Mouse (Mus musculus) CH12F3 (cell line): ENCODE data around the gene Uimc1.

Experiments used
- in situ Hi-C: fragments of 300-500 bp; cut with MboI; formaldehyde crosslinking; loops from 2 replicates; pipeline ENCODE4 v1.14.3; 2020; ENCODE audit warnings: low sequenced_read_pairs

The Uimc1 gene

DNA sequence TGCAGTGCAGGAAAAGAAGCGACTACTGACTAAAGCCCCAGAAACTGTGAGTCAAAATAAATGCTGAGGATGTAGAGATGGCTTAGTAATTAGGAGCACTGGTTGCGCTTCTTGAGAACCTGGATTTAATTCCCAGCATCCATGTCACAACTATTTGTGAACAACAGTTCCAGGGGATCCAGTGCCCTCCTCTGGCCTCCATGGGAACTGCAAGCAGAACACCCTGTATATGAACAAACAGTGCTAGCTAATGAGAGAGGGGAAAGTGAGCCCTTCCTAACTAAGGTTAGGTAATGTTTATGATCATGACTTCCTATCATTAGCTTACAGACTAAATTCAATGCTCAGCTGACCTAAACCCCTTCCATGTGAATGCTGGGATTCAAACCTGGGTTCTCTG lies 42.1 kb downstream of the Uimc1 start:
- in situ Hi-C loops: no loop called here

DNA sequence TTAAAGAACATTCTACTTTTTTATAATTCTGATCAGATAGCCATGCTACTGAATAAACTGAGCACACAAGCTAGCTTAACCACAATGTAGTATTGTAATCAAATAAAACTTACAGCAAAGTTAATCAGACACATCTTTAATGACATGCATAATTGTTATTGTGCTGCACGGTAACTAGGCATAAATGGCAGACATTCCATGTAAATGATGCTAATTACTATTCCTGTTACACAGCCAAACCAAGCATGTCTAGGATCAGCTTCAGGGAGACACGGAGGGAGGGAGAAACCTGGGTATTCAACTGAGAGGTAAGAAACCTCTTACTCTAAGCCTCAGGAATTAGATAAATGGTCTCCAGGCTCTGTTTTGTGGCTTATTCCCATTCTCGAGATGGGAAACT lies 52.4 kb downstream of the Uimc1 start:
- in situ Hi-C loops: no loop called here

DNA sequence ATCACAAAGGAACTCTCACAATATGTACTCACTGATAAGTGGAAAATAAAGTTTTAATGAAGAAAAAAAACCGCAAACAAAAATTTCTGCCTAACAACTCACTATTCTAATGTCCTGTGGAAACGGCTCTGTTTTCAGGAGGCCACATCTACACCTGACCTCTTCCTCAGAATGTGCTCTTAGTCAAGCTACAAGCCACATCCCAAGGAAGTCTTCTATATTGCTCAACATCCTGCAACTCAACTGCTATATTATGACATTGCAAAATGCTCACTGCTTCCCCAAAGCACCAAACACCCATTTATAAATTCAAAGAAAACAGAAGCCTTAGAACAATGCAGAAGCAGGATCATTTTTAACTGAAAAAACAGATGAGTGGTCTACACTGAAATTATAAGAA lies 60.1 kb downstream of the Uimc1 start:
- in situ Hi-C loops: no loop called here

DNA sequence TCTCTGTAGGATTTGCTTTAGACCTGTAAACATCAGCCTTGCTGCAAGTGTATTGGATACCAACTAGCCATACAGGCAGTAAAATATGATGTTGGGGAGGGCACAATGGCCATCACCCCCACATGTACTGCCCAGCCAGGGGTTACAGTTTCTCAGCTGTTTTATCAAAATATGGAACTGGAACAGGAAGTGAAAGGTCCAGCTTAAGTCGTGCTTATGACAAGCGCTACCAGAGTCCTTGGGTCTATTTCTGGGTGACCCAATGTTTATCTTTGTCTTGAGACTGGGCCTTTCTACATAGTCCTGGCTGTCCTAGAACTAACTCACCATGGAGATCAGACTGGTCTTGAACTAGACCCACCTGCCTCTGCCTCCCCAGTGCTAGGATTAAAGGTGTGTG lies 75.9 kb downstream of the Uimc1 start:
- in situ Hi-C loops: no loop called here

DNA sequence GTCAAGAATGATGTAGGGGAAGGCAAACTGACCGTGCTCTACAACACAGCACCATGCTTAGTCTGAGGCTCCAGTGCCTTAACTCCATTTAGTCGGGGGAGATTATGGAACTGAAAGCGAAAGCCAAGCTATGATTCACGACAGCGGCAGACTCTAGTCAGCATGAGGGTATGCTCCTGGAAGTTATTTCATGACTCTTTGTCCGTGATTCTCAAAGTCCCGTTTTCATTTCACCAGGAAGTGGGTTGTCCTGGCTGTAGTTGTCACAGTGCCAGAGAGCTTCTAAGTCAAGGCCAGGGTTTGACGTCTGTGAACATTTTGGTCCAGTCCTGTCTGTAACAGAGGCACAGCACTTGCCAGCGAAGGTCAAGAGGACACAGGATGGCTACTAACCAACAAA lies 77.4 kb downstream of the Uimc1 start:
- in situ Hi-C loops: no loop called here

DNA sequence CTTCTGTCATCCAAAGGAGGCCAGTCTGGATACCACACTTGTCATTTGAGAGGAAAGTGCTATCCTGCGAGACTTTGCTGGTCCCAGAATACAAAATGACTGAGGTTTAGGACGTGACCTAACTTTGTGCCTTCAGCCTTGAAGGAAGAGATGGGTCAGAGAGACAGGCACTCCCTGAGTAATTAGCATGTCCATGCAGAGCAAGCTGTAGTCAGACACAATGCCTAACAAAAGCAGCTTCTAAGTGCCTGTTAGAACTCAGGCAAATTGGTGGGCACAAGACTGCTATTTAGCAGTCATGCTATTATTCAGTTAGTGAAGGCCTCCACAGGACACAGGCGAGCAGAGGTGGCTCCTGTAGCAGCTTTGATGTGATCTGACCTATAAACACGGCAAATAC lies 77.8 kb downstream of the Uimc1 start:
- in situ Hi-C loops: no loop called here

DNA sequence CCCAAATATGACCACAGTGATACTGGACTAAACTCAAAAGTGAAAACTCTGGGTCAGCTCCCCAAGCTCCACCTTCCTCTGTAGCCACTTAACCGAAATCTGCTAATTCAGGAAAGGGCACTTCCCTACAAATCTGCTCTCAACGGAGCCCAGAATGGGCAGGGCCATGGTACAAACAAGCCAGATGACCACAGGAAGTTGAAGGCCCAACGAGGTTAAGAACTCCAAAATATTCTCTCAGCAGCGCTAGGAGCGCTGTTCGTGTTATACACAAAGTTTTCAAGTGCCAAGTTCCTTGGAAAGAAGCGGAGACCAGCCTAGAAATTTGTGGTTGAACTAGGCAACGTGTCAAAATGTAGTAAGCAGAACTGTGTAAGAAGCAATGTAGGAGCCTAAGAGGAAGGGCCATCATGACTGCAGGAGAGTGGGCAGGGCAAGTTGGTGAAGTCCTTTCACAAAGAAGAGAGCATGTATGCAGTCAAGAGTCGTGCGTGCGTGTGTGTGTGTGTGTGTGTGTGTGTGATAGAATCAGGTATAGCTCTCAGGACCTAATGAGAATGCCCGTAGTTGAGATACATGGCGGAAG lies 78.8 kb downstream of the Uimc1 start, which contains the start of gene Hk3:
Gene Hk3 (minus strand): TSS at position 192 of the 586 bp plus-strand sequence.
- in situ Hi-C loops: no loop called here

DNA sequence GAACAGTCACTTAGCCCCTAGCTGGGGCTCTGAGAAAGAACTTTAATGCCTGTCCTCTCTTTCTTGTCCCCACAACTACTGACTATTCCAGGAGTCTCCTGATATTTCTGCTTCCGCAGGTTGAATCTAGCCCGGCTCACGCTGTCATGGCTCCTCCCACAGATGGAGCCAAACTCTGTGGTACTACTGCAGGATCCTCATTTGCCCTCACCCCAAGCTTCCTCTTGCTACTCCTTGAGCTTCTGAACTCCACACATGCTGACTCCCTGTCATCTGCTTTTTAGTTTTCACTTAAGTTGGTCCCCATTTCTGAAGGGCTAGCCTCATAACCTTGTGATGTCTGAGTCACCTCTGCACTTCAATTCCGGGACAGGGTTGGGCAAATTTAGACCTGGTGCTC lies 80.0 kb downstream of the Uimc1 start:
- in situ Hi-C loops: no loop called here

DNA sequence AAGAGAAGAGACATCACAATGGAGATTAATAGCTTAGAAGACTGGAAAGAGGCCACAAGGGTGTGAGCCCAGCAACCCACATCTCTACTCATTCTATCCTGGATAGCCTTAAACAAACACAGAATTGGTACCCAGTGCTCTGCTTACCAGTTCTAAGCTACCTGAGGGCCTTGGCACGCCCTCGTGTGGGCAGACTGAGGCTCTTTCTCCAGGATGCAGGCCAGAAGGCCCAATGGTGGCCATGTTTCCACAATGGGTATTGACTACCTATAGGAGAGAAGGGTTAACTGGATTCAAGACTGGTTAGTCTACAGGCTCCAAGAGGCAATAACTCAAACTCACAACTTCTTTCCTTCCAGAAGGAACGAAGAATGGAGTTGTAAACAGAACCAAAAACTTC lies 80.9 kb downstream of the Uimc1 start:
- in situ Hi-C loops: no loop called here

DNA sequence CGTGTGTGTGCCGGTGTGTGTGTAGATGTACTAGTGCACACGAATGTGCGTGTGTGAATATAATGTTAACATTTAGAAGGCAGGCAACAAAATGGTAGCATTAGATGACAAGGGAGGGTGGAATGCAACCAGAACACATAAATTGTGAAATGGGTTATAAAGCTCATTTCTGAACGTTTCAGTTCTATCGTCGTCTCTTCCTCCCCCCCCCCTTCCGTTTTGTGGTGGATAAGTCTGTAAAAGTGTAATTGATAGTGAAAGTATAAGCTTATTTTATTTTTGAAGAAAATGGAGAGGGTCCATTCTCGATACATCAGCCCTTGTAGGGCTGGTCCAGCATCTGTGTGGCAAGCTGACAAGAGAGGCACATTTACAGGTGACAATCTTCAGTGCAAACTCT lies 81.4 kb downstream of the Uimc1 start:
- in situ Hi-C loops: no loop called here

DNA sequence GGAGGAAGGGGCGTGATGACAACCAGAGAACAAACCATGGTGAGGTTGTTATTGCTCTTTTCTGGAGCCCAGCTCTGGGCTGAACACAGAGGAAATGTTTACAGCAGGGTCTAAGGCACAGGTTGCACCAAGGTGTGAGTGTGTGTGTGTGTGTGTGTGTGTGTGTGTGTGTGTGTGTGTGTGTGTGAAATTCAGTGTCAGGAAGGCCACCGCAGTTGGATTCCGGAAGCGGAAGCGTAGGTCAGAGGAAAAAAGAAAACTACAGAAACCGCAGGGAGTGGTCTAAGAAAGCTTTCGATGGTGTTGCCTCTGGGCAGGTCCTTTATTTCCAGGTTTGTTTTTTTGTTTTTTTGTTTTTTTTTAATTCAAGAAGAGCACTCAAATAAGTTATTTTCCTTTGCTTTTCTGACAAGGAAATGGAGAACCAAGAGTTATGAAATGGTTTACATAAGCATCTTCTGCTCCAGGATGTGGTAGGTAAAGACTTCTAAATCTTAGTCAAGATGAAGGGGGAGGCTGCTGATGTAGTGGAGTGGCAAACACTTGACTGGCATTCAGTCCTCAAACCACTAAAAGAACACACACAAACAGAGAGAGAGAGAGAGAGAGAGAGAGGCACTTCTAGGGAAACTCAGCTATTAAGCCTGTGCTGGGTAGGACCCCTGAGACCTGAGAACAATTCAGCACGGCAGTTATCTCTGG lies 82.1 kb downstream of the Uimc1 start:
- in situ Hi-C loops: no loop called here

DNA sequence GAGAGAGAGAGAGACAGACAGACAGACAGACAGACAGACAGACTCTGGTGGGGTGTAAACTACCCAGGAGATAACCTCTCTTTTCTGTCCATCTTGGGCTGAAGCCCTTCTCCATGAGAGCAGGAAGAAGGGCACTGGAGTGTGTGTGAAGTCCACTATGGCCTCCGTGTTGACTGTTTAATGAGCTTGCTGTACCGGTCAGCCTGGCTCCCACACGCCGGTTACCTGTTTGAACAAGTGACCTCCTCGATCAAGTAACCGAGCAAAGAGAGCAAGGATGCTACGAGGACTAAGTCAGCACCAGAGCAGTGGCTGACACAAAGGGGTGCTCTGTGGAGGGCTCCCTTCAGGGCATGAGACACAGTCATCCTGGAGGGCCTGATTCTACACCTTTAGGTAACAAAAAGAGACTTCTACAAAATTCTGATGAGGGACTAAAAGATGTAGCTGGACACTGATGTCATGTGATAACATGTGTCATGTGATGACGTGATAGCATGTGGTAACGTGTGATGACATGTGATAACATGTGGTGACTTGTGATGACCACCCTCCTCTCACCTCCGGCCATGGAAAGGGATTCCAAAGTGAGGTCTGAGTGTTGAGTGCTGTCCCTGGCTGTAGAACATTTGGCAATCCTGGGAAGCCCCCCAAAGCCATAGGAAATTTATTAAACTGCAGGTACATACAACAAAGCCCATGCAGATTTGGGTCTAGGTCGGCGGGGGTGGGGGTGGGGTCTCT lies 82.8 kb downstream of the Uimc1 start:
- in situ Hi-C loops: no loop called here

DNA sequence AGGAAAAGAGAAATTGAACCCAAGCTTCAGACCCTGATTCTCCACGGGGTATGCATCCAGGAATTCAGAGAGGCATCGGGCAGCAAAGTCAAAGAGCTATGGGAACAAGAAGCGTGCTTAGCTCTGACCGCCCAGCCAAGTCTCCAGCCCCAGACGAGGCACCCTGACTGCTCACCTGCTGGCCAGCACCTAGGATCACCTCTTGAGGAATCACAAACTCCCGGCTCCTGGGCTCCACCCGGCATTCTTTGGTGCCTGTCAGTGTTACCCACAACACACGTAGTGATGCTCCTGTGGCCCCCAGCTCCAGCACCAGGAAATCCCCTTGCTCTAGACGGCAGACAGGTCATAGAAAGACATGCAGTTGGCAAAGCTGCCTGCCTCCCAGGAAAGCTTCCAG lies 85.6 kb downstream of the Uimc1 start:
- in situ Hi-C loops: no loop called here

DNA sequence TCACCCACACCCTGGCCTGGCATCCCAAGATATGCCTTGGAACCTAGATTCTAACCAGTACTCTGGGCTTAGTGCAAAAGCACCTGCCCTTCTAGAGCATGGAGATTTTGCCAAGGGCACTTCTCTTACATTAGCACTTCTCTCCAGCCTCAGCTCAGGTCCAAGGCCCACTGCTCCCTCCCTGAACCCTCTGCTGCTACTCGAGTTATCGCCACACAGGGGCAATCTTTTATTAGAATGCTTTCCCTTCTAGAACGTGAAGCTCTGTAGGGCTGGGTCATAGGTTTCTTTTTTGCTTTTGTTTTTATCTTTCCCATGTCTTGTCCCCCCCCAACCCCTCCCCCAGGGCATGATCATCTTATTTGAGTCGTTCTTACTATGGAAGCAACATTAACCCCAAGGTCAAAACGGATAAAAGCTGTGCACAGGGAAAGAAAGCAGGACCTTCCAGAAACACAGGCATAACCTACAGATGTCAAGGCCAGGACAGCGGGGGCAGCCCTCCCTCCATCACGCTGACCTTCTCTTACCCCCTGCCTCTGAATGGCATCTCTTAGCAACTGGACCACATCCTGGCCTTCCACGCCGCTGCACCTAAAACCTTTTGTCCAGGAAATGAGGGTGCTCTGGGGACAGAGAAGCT lies 86.3 kb downstream of the Uimc1 start:
- in situ Hi-C loops: no loop called here

DNA sequence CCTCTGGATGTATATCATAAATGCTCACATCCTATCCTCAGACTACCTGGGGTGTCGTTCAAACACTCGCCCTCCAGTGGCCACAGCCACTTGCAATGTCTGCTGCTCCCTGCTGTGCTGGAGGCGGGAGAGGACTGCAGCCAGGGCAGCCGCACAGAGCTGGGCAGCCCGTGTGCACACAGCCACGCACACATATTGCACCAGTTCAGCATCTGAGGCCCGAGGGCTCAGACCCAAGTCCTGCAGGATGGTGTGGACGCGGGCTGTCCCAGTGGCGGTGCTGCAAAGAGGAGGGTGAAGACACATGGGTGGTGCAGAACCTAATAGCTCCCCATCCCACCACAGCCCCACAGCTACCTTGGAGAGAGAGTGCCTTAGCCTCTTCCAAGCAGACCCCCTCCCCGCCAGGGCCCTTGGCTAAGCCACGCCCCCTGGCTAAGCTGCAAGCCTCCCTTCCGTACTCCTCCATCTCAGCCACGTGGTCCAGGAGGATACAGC lies 88.1 kb downstream of the Uimc1 start:
- in situ Hi-C loops: no loop called here

DNA sequence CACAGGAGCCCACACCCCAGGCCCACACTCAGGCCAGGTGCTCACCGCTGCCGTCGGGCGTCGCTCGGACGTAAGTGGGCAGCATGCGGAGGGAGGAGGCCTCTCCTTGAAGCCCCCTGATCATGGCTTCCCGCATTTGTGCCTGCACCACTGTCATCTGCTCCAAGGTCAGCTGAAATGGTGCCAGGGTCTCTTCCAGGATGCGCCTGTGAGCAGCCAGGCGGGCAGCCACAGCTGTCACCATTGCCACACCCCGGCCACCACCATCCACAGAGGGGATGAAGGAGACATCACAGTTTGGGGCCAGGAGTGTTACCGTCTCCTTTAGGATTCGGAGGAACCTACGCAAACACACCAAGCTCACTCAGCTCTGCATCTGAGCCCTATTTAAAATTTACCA lies 89.0 kb downstream of the Uimc1 start:
- in situ Hi-C loops: no loop called here

DNA sequence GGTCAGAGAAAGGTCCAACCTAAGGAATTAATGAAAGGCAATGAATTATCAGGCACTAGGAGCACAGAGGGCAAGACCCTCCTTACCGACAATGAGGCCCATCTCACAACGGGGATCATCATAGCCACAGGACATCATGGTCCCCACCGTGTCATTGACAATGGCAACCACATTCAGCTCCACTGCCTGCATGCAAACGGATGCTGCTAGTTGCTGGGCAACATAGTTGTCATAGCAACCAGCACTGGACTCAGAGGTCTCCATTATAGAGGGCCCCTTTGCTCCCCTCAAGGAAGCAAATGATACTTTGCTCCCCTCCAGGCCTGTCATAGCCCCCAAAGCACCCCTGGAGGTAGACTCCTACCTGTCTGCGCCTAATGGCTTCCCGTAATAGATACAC lies 91.5 kb downstream of the Uimc1 start:
- in situ Hi-C loops: no loop called here

DNA sequence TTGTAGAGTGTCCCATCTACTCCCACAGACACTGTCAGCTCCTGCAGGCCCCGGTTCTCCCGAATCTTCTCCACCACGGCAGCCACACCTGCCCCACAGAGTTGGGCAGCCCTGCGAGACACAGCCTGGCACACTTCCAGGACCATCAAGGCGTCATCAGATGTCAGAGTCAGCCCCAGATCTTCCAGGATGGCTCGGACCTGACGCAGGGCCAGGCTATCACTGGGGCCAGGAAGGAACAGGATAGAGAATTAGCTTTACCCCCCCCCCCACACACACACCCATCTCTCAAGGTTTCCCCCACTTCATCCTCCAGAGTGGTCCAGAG lies 93.7 kb downstream of the Uimc1 start:
- in situ Hi-C loops: no loop called here

DNA sequence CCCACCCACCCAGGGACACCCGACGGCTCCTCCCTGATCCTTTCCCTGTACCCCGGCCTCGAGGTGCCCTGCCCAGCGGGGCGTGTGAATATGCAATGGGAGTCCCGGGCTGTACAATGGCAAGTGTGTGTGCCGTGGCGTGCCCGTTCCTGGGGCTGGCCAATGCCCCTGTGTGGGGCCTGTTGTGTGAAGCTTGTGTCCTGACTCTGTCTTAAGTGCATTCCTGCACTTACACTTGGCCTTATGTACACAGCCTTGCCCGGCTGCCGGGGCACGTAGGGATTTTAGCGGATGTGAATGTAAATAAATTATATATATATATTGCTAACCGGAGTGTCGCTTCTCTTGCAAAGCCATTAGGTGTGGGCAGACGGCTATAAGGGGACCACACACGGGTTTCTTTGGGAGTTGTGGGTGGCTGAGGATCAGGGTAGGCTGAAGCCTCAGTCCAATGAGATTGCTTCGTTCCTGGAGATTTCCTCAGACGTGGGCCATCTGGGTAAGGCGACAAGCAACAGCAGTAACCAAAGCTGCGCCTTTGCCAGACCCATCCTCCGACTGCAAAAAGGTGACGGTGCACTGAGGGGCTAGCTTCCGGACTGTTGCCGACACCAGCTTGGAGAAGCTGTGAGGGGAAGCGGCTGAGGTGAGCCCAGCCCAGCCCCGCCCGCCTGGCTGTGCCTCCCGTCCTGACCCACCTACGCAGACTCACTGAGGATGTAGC lies 94.2 kb downstream of the Uimc1 start:
- in situ Hi-C loops: no loop called here

DNA sequence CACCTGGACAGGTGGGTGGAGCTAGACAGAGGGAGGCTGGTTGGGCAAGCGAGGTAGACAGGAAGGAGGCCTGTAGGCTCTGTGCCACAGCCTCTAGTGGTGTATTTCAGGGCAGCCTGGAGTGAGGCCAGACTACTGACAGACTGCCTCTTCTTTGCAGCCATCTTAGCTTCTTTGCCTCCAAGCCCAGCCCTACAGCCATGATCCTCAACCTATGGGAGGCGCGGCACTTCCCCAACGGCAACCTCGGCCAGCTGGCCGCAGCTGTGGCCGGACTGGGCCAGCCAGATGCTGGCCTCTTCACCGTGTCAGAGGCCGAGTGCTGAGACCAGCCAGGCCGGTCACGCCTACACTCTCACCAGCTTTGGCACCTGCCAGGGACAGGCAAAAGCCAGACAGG lies 95.5 kb downstream of the Uimc1 start:
- in situ Hi-C loops: no loop called here

DNA sequence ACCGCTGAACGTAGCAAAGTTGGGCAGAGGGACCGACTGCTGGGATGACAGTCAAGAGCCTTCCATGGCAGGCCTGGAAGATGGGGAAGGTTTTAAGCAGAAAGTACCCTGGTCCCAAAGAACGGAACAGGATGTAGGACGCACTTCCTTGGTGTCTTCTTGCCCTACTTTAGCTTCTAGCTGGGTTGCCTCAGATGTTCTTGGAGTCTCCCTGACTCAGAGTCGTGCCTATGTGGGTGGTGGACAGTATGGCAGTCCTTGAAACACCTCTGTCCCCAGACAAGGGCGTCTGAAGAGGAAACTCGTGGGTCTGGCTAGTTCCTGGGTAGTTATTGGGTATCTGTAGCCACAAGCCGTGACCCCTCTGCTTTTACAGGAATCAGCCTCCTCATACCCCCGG lies 98.0 kb downstream of the Uimc1 start:
- in situ Hi-C loops: no loop called here
